8 mouse cellular contexts compared by ENCODE assay signal in genomic region chr3:89390699-89391662, GRCm38 (mm10). TPM values are rescaled to one million over a fixed set of nuclear protein-coding genes. Genes with fewer than 3 reads are reported as not detected.
DNase-seq lines count a peak whose midpoint lies in the region; ATAC-seq and TF ChIP-seq lines count a peak whose summit lies in the region.

No protein-coding gene starts in this region.

- H3K9me3 ChIP-seq in forebrain, embryonic 14.5 days (replicated peaks; ENCODE audit: control insufficient read depth, low read length), result no peaks in the 10 kb centered on the region
- H3K9me3 ChIP-seq in midbrain, embryonic 15.5 days, result no peaks in the 10 kb centered on the region

- no peak for TF ChIP-seq POLR2A in kidney, adult 2 months (IDR thresholded peaks at IDR 0.05; ENCODE audit: low read depth, low read length)

- ATAC-seq in forebrain, embryonic 14.5 days, result no peak
- no peak for ATAC-seq in midbrain, embryonic 15.5 days (replicated peaks)

- H3K36me3 ChIP-seq in forebrain, embryonic 14.5 days (ENCODE audit: control insufficient read depth, insufficient read depth, low read length), result no peaks in the 10 kb centered on the region
- H3K36me3 ChIP-seq in kidney, adult 2 months (ENCODE audit: control insufficient read depth, insufficient read depth, low read length), result no peaks in the 10 kb centered on the region
- no peaks in the 10 kb centered on the region for H3K36me3 ChIP-seq in midbrain, embryonic 15.5 days (replicated peaks)

- peak overlapping the region; percentile 66 for H3K9ac ChIP-seq in forebrain, embryonic 14.5 days (ENCODE audit: low read length)
- peak overlapping the region; percentile 51 for H3K9ac ChIP-seq in midbrain, embryonic 15.5 days

- H3K27me3 ChIP-seq in forebrain, embryonic 14.5 days (replicated peaks; ENCODE audit: control insufficient read depth, insufficient read depth, low read length), result peaks cover 16% of the 10 kb centered on the region
- H3K27me3 ChIP-seq in kidney, adult 2 months (replicated peaks; ENCODE audit: control insufficient read depth, insufficient read depth, low read length), result no peaks in the 10 kb centered on the region
- H3K27me3 ChIP-seq in midbrain, embryonic 15.5 days (replicated peaks), result peaks cover 17% of the 10 kb centered on the region

- no peak for TF ChIP-seq CTCF in kidney, adult 2 months (conservative IDR thresholded peaks at IDR 0.05; ENCODE audit: insufficient read depth, insufficient read length, low read depth, low read length)

- peaks cover 44% of the 10 kb centered on the region for H3K4me1 ChIP-seq in forebrain, embryonic 14.5 days (ENCODE audit: control insufficient read depth, insufficient read depth, low read length)
- peaks cover 35% of the 10 kb centered on the region for H3K4me1 ChIP-seq in kidney, adult 2 months (ENCODE audit: control insufficient read depth, insufficient read depth, low read length)
- H3K4me1 ChIP-seq in midbrain, embryonic 15.5 days, result peaks cover 57% of the 10 kb centered on the region

- DNase-seq in kidney, adult 11 months, result peak; percentile 40
- DNase-seq in kidney, adult 8-10 months, result no peak
- DNase-seq in adipocyte (ENCODE audit: low spot score), result peak; percentile 91
- DNase-seq in forebrain, embryonic 14.5 days (ENCODE audit: low spot score), result no peak
- DNase-seq in kidney, adult 2 months, result peak; percentile 47
- DNase-seq in urinary bladder, postnatal 36 days (ENCODE audit: low spot score in 2 of 2), result no peak
- DNase-seq in frontal cortex, postnatal 14 days (ENCODE audit: low spot score in 2 of 2), result no peak

- H3K27ac ChIP-seq in forebrain, embryonic 14.5 days (ENCODE audit: low read depth, low read length), result no peak overlapping the region
- peak overlapping the region; percentile 78 for H3K27ac ChIP-seq in kidney, adult 2 months (ENCODE audit: insufficient read depth, low read depth, low read length)
- no peak overlapping the region for H3K27ac ChIP-seq in midbrain, embryonic 15.5 days

- 10% methylated on average over 19 of the region's 19 CpGs for WGBS in forebrain, embryonic 14.5 days
- WGBS in kidney, adult 2 months, result 13% methylated on average over 19 of the region's 19 CpGs
- 10% methylated on average over 19 of the region's 19 CpGs for WGBS in midbrain, embryonic 15.5 days

- peak overlapping the region; percentile 99 for H3K4me2 ChIP-seq in forebrain, embryonic 14.5 days (ENCODE audit: low read length)
- H3K4me2 ChIP-seq in midbrain, embryonic 15.5 days, result peak overlapping the region; percentile 100

- H3K4me3 ChIP-seq in forebrain, embryonic 14.5 days (ENCODE audit: low read depth, low read length), result peak overlapping the region; percentile 36
- H3K4me3 ChIP-seq in kidney, adult 2 months (ENCODE audit: insufficient read depth, low read depth, low read length), result peak overlapping the region; percentile 83
- peak overlapping the region; percentile 46 for H3K4me3 ChIP-seq in midbrain, embryonic 15.5 days

RNA-seq across cellular contexts. Expression of gene Zbtb7b, which starts 3.6 kb away (rescaled TPM):
- 0.28 and 0.41 TPM in 2 replicates for polyA plus RNA-seq in forebrain, embryonic 14.5 days (2014; fragmentation: Nextera tagmentation; extraction: Ambion mirVana)
- polyA plus RNA-seq in kidney, adult 2 months (2012; rRNA removed), result 54.3 and 58.8 TPM in 2 replicates
- polyA plus RNA-seq in midbrain, embryonic 15.5 days (2015; fragmentation: Nextera tagmentation; extraction: Ambion mirVana), result 0.59 and 0.64 TPM in 2 replicates

RNA-seq across cellular contexts. Expression of gene Lenep, which starts 11.6 kb away (rescaled TPM):
- polyA plus RNA-seq in forebrain, embryonic 14.5 days (2014; fragmentation: Nextera tagmentation; extraction: Ambion mirVana), result not detected in 2 replicates
- 0.15 TPM in 1 of 2 replicates, not detected in the other for polyA plus RNA-seq in kidney, adult 2 months (2012; rRNA removed)
- 0.22 and 2.3 TPM in 2 replicates for polyA plus RNA-seq in midbrain, embryonic 15.5 days (2015; fragmentation: Nextera tagmentation; extraction: Ambion mirVana)

RNA-seq across cellular contexts. Expression of gene Flad1, which starts 20.7 kb away (rescaled TPM):
- 34.9 and 41.0 TPM in 2 replicates for polyA plus RNA-seq in forebrain, embryonic 14.5 days (2014; fragmentation: Nextera tagmentation; extraction: Ambion mirVana)
- 54.6 and 56.7 TPM in 2 replicates for polyA plus RNA-seq in kidney, adult 2 months (2012; rRNA removed)
- polyA plus RNA-seq in midbrain, embryonic 15.5 days (2015; fragmentation: Nextera tagmentation; extraction: Ambion mirVana), result 35.9 and 36.5 TPM in 2 replicates

RNA-seq across cellular contexts. Expression of gene Dcst1, which starts 25.9 kb away (rescaled TPM):
- 0.78 and 0.83 TPM in 2 replicates for polyA plus RNA-seq in forebrain, embryonic 14.5 days (2014; fragmentation: Nextera tagmentation; extraction: Ambion mirVana)
- polyA plus RNA-seq in kidney, adult 2 months (2012; rRNA removed), result 1.8 and 2.2 TPM in 2 replicates
- 0.89 and 0.99 TPM in 2 replicates for polyA plus RNA-seq in midbrain, embryonic 15.5 days (2015; fragmentation: Nextera tagmentation; extraction: Ambion mirVana)

RNA-seq across cellular contexts. Expression of gene Cks1b, which starts 27.2 kb away (rescaled TPM):
- 200 and 269 TPM in 2 replicates for polyA plus RNA-seq in forebrain, embryonic 14.5 days (2014; fragmentation: Nextera tagmentation; extraction: Ambion mirVana)
- 6.8 and 7.3 TPM in 2 replicates for polyA plus RNA-seq in kidney, adult 2 months (2012; rRNA removed)
- 86.7 and 91.2 TPM in 2 replicates for polyA plus RNA-seq in midbrain, embryonic 15.5 days (2015; fragmentation: Nextera tagmentation; extraction: Ambion mirVana)

Comparison
In these comparisons a context has a peak if more than half of its experiments do, and no peak if none do; other contexts are left out.
1. DNase-seq: peak in kidney, adult 11 months (single experiment), adipocyte (single experiment) and kidney, adult 2 months (single experiment); none in kidney, adult 8-10 months (0 of 2), forebrain, embryonic 14.5 days (single experiment), urinary bladder, postnatal 36 days (0 of 2) and frontal cortex, postnatal 14 days (0 of 2).
2. RNA of gene Zbtb7b, which starts 3.6 kb away (polyA plus RNA-seq): 54.3 to 58.8 TPM in kidney, adult 2 months; 0.59 to 0.64 TPM in midbrain, embryonic 15.5 days and 0.28 to 0.41 TPM in forebrain, embryonic 14.5 days; every median in the first group is over 10 times any median in the second.
3. Peak in every context shown above with its lines, with median percentiles within 50 percentile points of each other: H3K4me3 ChIP-seq.